Mouse (Mus musculus) stomach, embryonic 15.5 days (tissue): ENCODE data around the gene Dpf2. TPM values are rescaled to one million over a fixed set of nuclear protein-coding genes. Genes with fewer than 3 reads are reported as not detected.

Experiments used
- ATAC-seq: fragments of 200-750 bp; cut with Nextera tagmentation; 2 replicates; pipeline ENCODE4 v1.8.0; 2017; ENCODE audit warnings: low read depth, moderate number of reproducible peaks, moderate TSS enrichment; ENCODE audit not compliant: insufficient read depth, low FRiP score
- H3K27ac ChIP-seq: fragments of 300-500 bp; sonication (generic); 2 replicates; pipeline ENCODE4 v1.5.1; 2015; ENCODE audit warnings: mild to moderate bottlenecking, inconsistent platforms
- H3K27me3 ChIP-seq: fragments of 300-500 bp; sonication (generic); replicated peaks from 2 replicates; pipeline ENCODE4 v1.6.1; 2015; ENCODE audit warnings: inconsistent platforms
- H3K36me3 ChIP-seq: fragments of 300-500 bp; sonication (generic); 2 replicates; pipeline ENCODE4 v1.6.1; 2015; ENCODE audit warnings: inconsistent platforms
- H3K4me1 ChIP-seq: fragments of 300-500 bp; sonication (generic); 2 replicates; pipeline ENCODE4 v1.6.1; 2015; ENCODE audit warnings: inconsistent platforms
- H3K4me2 ChIP-seq: fragments of 300-500 bp; sonication (generic); 2 replicates; pipeline ENCODE4 v1.6.1; 2015; ENCODE audit warnings: mild to moderate bottlenecking, inconsistent platforms
- H3K4me3 ChIP-seq: fragments of 300-500 bp; sonication (generic); replicated peaks from 2 replicates; pipeline ENCODE4 v1.5.1; 2015; ENCODE audit warnings: inconsistent platforms
- H3K9ac ChIP-seq: fragments of 300-500 bp; sonication (generic); 2 replicates; pipeline ENCODE4 v1.6.1; 2015; ENCODE audit warnings: inconsistent platforms
- H3K9me3 ChIP-seq: fragments of 300-500 bp; sonication (generic); 2 replicates; pipeline ENCODE4 v1.6.1; 2016; ENCODE audit warnings: inconsistent platforms
- WGBS: fragments of 180-500 bp; shearing (Covaris S2); methylation state at CpG from one replicate; pipeline ENCODE4 v1.1.7; 2015; 5-methylcytosine and 5-hydroxymethylcytosine counted together
- polyA plus RNA-seq: library from polyadenylated mRNA; unstranded; fragments of >200 nt; fragmentation: Nextera tagmentation; extraction: Ambion mirVana; gene quantifications from 2 replicates; pipeline ENCODE4 v1.2.1, GENCODE M21; 2015

Gene Dpf2
- polyA plus RNA-seq, 1 experiment from 2014 or later, result 98.7 TPM

GRCm38 (mm10) chr19:5850860-5851259 lies 62.0 kb downstream of the Dpf2 start:
- no peak overlapping the region for H3K4me3 ChIP-seq
- H3K9me3 ChIP-seq, result no peaks in the 10 kb centered on the region
- no peak overlapping the region for H3K4me2 ChIP-seq
- no peaks in the 10 kb centered on the region for H3K36me3 ChIP-seq
- H3K27ac ChIP-seq, result no peak overlapping the region
- H3K9ac ChIP-seq, result no peak overlapping the region
- 78% methylated on average over 3 of the region's 3 CpGs for WGBS
- no peak for ATAC-seq
- no peaks in the 10 kb centered on the region for H3K27me3 ChIP-seq
- peaks cover 42% of the 10 kb centered on the region for H3K4me1 ChIP-seq

- Histone ChIP-seq H3K9ac (no peak overlapping the region), H3K27me3 (no peaks in the 10 kb centered on the region), H3K4me1 (peaks cover 46% of the 10 kb centered on the region), H3K36me3 (no peaks in the 10 kb centered on the region), H3K9me3 (no peaks in the 10 kb centered on the region), H3K4me2 (peak overlapping the region; percentile 27), H3K27ac (peak overlapping the region; percentile 99), H3K4me3 (no peak overlapping the region)
- ATAC-seq, result peak; percentile 28
- WGBS, result 23% methylated on average over 11 of the region's 11 CpGs
Measured at GRCm38 (mm10) chr19:5849843-5850527, 62.8 kb downstream of the Dpf2 start.

- Histone ChIP-seq H3K4me3 (peak overlapping the region; percentile 9; the same call in 1 of the 2 replicates), H3K27me3 (no peaks in the 10 kb centered on the region), H3K4me2 (peak overlapping the region; percentile 70), H3K4me1 (peaks cover 52% of the 10 kb centered on the region), H3K27ac (peak overlapping the region; percentile 99), H3K9me3 (no peaks in the 10 kb centered on the region), H3K36me3 (no peaks in the 10 kb centered on the region), H3K9ac (peak overlapping the region; percentile 24; the same call in 1 of the 2 replicates)
- ATAC-seq, result no peak
- 34% methylated on average over 13 of the region's 13 CpGs for WGBS
Measured at GRCm38 (mm10) chr19:5848826-5849672, 63.8 kb downstream of the Dpf2 start.

- H3K4me2 ChIP-seq, result peak overlapping the region; percentile 70
- no peaks in the 10 kb centered on the region for H3K36me3 ChIP-seq
- H3K4me3 ChIP-seq, result peak overlapping the region; percentile 9; the same call in 1 of the 2 replicates
- no peaks in the 10 kb centered on the region for H3K9me3 ChIP-seq
- 34% methylated on average over 14 of the region's 14 CpGs for WGBS
- no peak for ATAC-seq
- H3K27me3 ChIP-seq, result no peaks in the 10 kb centered on the region
- H3K27ac ChIP-seq, result peak overlapping the region; percentile 99
- peaks cover 56% of the 10 kb centered on the region for H3K4me1 ChIP-seq
- peak overlapping the region; percentile 24; the same call in 1 of the 2 replicates for H3K9ac ChIP-seq
Measured at GRCm38 (mm10) chr19:5848032-5848825, 64.6 kb downstream of the Dpf2 start.

GRCm38 (mm10) chr19:5847306-5847796 lies 65.5 kb downstream of the Dpf2 start:
- WGBS, result 46% methylated on average over 4 of the region's 4 CpGs
- Histone ChIP-seq H3K27ac (peak overlapping the region; percentile 99), H3K27me3 (no peaks in the 10 kb centered on the region), H3K4me3 (no peak overlapping the region), H3K9me3 (no peaks in the 10 kb centered on the region), H3K4me2 (peak overlapping the region; percentile 70), H3K36me3 (no peaks in the 10 kb centered on the region), H3K4me1 (peaks cover 60% of the 10 kb centered on the region), H3K9ac (no peak overlapping the region; the same call in 1 of the 2 replicates)
- no peak for ATAC-seq

- 6% methylated on average over 16 of the region's 16 CpGs for WGBS
- Histone ChIP-seq H3K27ac (peak overlapping the region; percentile 99), H3K9me3 (no peaks in the 10 kb centered on the region), H3K27me3 (no peaks in the 10 kb centered on the region), H3K9ac (no peak overlapping the region; the same call in 1 of the 2 replicates), H3K4me1 (peaks cover 62% of the 10 kb centered on the region), H3K4me2 (peak overlapping the region; percentile 70), H3K4me3 (peak overlapping the region; percentile 42), H3K36me3 (no peaks in the 10 kb centered on the region)
- peak; percentile 78 for ATAC-seq
Measured at GRCm38 (mm10) chr19:5846557-5847305, 66.1 kb downstream of the Dpf2 start.

Other genes starting within 250 kb of the Dpf2 start
- 28.7 and 28.8 TPM in 2 replicates for gene Sipa1, start 249.3 kb downstream of the Dpf2 start, polyA plus RNA-seq
- 27.7 and 32.3 TPM in 2 replicates for gene Map3k11, start 224.3 kb downstream of the Dpf2 start, polyA plus RNA-seq
- gene Pcnx3, start 224.1 kb downstream of the Dpf2 start, polyA plus RNA-seq, result 17.7 and 19.3 TPM in 2 replicates
- gene Kcnk7, start 208.6 kb downstream of the Dpf2 start, polyA plus RNA-seq, result 0.52 and 1.3 TPM in 2 replicates
- gene Ehbp1l1, start 186.7 kb downstream of the Dpf2 start, polyA plus RNA-seq, result 45.0 and 50.0 TPM in 2 replicates
- gene Fam89b, start 183.4 kb downstream of the Dpf2 start, polyA plus RNA-seq, result 76.4 and 81.5 TPM in 2 replicates
- gene Ltbp3, start 172.1 kb downstream of the Dpf2 start, polyA plus RNA-seq, result 27.1 and 30.6 TPM in 2 replicates
- 63.6 and 68.9 TPM in 2 replicates for gene Scyl1, start 141.6 kb downstream of the Dpf2 start, polyA plus RNA-seq
- gene Frmd8, start 37.7 kb downstream of the Dpf2 start, polyA plus RNA-seq, result 25.3 and 27.7 TPM in 2 replicates
- 5.5 TPM in 2 replicates for gene Slc25a45, start 35.2 kb downstream of the Dpf2 start, polyA plus RNA-seq
- 2.3 and 2.4 TPM in 2 replicates for gene Tigd3, start 18.9 kb downstream of the Dpf2 start, polyA plus RNA-seq
- gene Cdc42ep2, start 11.8 kb upstream of the Dpf2 start, polyA plus RNA-seq, result 9.6 and 11.0 TPM in 2 replicates
- gene Pola2, start 51.2 kb upstream of the Dpf2 start, polyA plus RNA-seq, result 60.9 and 64.2 TPM in 2 replicates
- gene Slc22a20, start 73.1 kb upstream of the Dpf2 start, polyA plus RNA-seq, result not detected in 2 replicates
- gene Capn1, start 102.9 kb upstream of the Dpf2 start, polyA plus RNA-seq, result 15.2 and 16.4 TPM in 2 replicates
- 26.7 and 31.7 TPM in 2 replicates for gene Syvn1, start 133.6 kb upstream of the Dpf2 start, polyA plus RNA-seq
- gene Mrpl49, start 144.8 kb upstream of the Dpf2 start, polyA plus RNA-seq, result 68.0 and 70.4 TPM in 2 replicates
- 625 and 772 TPM in 2 replicates for gene Fau, start 144.8 kb upstream of the Dpf2 start, polyA plus RNA-seq
- 34.6 and 36.6 TPM in 2 replicates for gene Znhit2, start 148.2 kb upstream of the Dpf2 start, polyA plus RNA-seq
- 27.7 and 30.0 TPM in 2 replicates for gene Tm7sf2, start 155.4 kb upstream of the Dpf2 start, polyA plus RNA-seq
- gene Vps51, start 164.2 kb upstream of the Dpf2 start, polyA plus RNA-seq, result 69.1 and 70.0 TPM in 2 replicates
- not detected in 2 replicates for gene Tmem262, start 167.0 kb upstream of the Dpf2 start, polyA plus RNA-seq
- 2.0 and 2.3 TPM in 2 replicates for gene Gm28374, start 169.2 kb upstream of the Dpf2 start, polyA plus RNA-seq
- 61.5 and 69.8 TPM in 2 replicates for gene Zfpl1, start 171.9 kb upstream of the Dpf2 start, polyA plus RNA-seq
- gene Cdca5, start 172.0 kb upstream of the Dpf2 start, polyA plus RNA-seq, result 29.9 and 32.7 TPM in 2 replicates
- gene AC131692.1, start 181.4 kb upstream of the Dpf2 start, polyA plus RNA-seq, result 0.28 TPM in 1 of 2 replicates, not detected in the other
- gene Naaladl1, start 192.8 kb upstream of the Dpf2 start, polyA plus RNA-seq, result 3.0 and 5.9 TPM in 2 replicates
- gene Sac3d1, start 205.6 kb upstream of the Dpf2 start, polyA plus RNA-seq, result 40.7 and 46.1 TPM in 2 replicates
- 29.2 and 29.9 TPM in 2 replicates for gene Snx15, start 215.3 kb upstream of the Dpf2 start, polyA plus RNA-seq
- gene Batf2, start 228.0 kb upstream of the Dpf2 start, polyA plus RNA-seq, result 0.34 and 0.55 TPM in 2 replicates
- gene Arl2, start 228.5 kb upstream of the Dpf2 start, polyA plus RNA-seq, result 101 and 102 TPM in 2 replicates